Mouse (Mus musculus): ENCODE measurements around the gene Mpdu1. TPM values are rescaled to one million over a fixed set of nuclear protein-coding genes. Genes with fewer than 3 reads are reported as not detected.
"Not testable (repeated sequence)": the region's sequence is repeated elsewhere in the genome, so short reads cannot be mapped to it uniquely, and the experiment has no call there.

Gene Mpdu1
- polyA plus RNA-seq, 1 experiment from 2014 or later: 84.1 TPM

- CTCF ChIA-PET: interaction anchor here (1.1 to 1.5 kb wide), 2 partner anchors 10 to 13 kb away, joined by 3 read pairs; no protein-coding TSS in a partner anchor
- in situ Hi-C loops (cut with MboI; ENCODE audit: low pct_unique_long_range_greater_than_20kb): no loop called here
These were observed 41.6 kb upstream of the Mpdu1 start for GRCm38 (mm10) chr11:69703814-69704612.

GRCm38 (mm10) chr11:69703381-69703780 lies 40.9 kb upstream of the Mpdu1 start:
- in situ Hi-C loops (cut with MboI; ENCODE audit: low pct_unique_long_range_greater_than_20kb): not testable (repeated sequence)

More at GRCm38 (mm10) chr11:69703814-69704612, 41.6 kb upstream of the Mpdu1 start:
- POLR2A ChIA-PET: no interaction called here
- no peak for ATAC-seq
- H3K27me3 ChIP-seq: no peaks in the 10 kb centered on the region
- no peak for TF ChIP-seq CTCF (IDR thresholded peaks at IDR 0.05)
- DNase-seq (ENCODE audit: low read depth, low spot score): no peak

GRCm38 (mm10) chr11:69702886-69703285 lies 40.4 kb upstream of the Mpdu1 start:
- DNase-seq (ENCODE audit: low read depth, low spot score); CTCF ChIA-PET; POLR2A ChIA-PET; ATAC-seq; H3K27me3 ChIP-seq; in situ Hi-C loops (cut with MboI; ENCODE audit: low pct_unique_long_range_greater_than_20kb): not testable (repeated sequence)

More at GRCm38 (mm10) chr11:69703381-69703780, 40.9 kb upstream of the Mpdu1 start:
- POLR2A ChIA-PET; DNase-seq (ENCODE audit: low read depth, low spot score); ATAC-seq; H3K27me3 ChIP-seq: not testable (repeated sequence)
- CTCF ChIA-PET: interaction anchor here (1.1 kb wide), 1 partner anchor 14 kb away, joined by 3 read pairs; no protein-coding TSS in a partner anchor

- no peaks in the 10 kb centered on the region for H3K27me3 ChIP-seq
- in situ Hi-C loops (cut with MboI; ENCODE audit: low pct_unique_long_range_greater_than_20kb): no loop called here
- POLR2A ChIA-PET: interaction anchor here (0.7 kb wide), 1 partner anchor 24 kb away, joined by 3 read pairs; no protein-coding TSS in a partner anchor
- CTCF ChIA-PET: no interaction called here
- TF ChIP-seq CTCF (IDR thresholded peaks at IDR 0.05): no peak
- ATAC-seq: no peak
- no peak for DNase-seq (ENCODE audit: low read depth, low spot score)
These were observed 37.2 kb upstream of the Mpdu1 start for GRCm38 (mm10) chr11:69699595-69699994.

- ChIA-PET POLR2A (interaction anchor here (0.5 kb wide), 1 partner anchor 10 kb away, joined by 5 read pairs; no protein-coding TSS in a partner anchor), CTCF (no interaction called here)
- ATAC-seq (no peak), DNase-seq (ENCODE audit: low read depth, low spot score) (no peak)
- in situ Hi-C loops (cut with MboI; ENCODE audit: low pct_unique_long_range_greater_than_20kb): no loop called here
- TF ChIP-seq CTCF (IDR thresholded peaks at IDR 0.05): no peak
- no peaks in the 10 kb centered on the region for H3K27me3 ChIP-seq
These were observed 36.1 kb upstream of the Mpdu1 start for GRCm38 (mm10) chr11:69698574-69698973.

GRCm38 (mm10) chr11:69697396-69697795 lies 35.0 kb upstream of the Mpdu1 start:
- in situ Hi-C loops (cut with MboI; ENCODE audit: low pct_unique_long_range_greater_than_20kb): no loop called here
- TF ChIP-seq CTCF (IDR thresholded peaks at IDR 0.05): no peak
- ChIA-PET CTCF (no interaction called here), POLR2A (no interaction called here)
- DNase-seq (ENCODE audit: low read depth, low spot score) (no peak), ATAC-seq (no peak)
- H3K27me3 ChIP-seq: no peaks in the 10 kb centered on the region

GRCm38 (mm10) chr11:69695361-69696181 lies 33.1 kb upstream of the Mpdu1 start, which contains the start of the genes Tnfsf12 and Tnfsfm13:
Gene Tnfsf12, minus strand, starts transcription at chr11:69695849.
Gene Tnfsfm13, minus strand, starts transcription at chr11:69696098.
- ATAC-seq (peak; percentile 46), DNase-seq (ENCODE audit: low read depth, low spot score) (no peak)
- TF ChIP-seq CTCF (IDR thresholded peaks at IDR 0.05): no peak
- in situ Hi-C loops (cut with MboI; ENCODE audit: low pct_unique_long_range_greater_than_20kb): no loop called here
- POLR2A ChIA-PET: interaction anchor here (1.2 kb wide), 1 partner anchor 62 kb away, joined by 3 read pairs; no protein-coding TSS in a partner anchor
- H3K27me3 ChIP-seq: no peaks in the 10 kb centered on the region
- CTCF ChIA-PET: no interaction called here

GRCm38 (mm10) chr11:69695046-69695360 lies 32.6 kb upstream of the Mpdu1 start:
- no peaks in the 10 kb centered on the region for H3K27me3 ChIP-seq
- DNase-seq (ENCODE audit: low read depth, low spot score) (no peak), ATAC-seq (no peak)
- POLR2A ChIA-PET: interaction anchor here (1.2 kb wide), 1 partner anchor 62 kb away, joined by 3 read pairs; no protein-coding TSS in a partner anchor
- no peak for TF ChIP-seq CTCF (IDR thresholded peaks at IDR 0.05)
- in situ Hi-C loops (cut with MboI; ENCODE audit: low pct_unique_long_range_greater_than_20kb): no loop called here
- CTCF ChIA-PET: no interaction called here

GRCm38 (mm10) chr11:69693421-69693965 lies 31.1 kb upstream of the Mpdu1 start:
- in situ Hi-C loops (cut with MboI; ENCODE audit: low pct_unique_long_range_greater_than_20kb): no loop called here

GRCm38 (mm10) chr11:69692863-69693262 lies 30.4 kb upstream of the Mpdu1 start:
- no peak for ATAC-seq
- DNase-seq (ENCODE audit: low read depth, low spot score): no peak
- CTCF ChIA-PET: interaction anchor here (1.1 to 1.5 kb wide), 3 partner anchors 8 to 21 kb away, joined by 3 to 4 read pairs (median 3); partner anchors contain the start of gene Tnfsf13
- H3K27me3 ChIP-seq: no peaks in the 10 kb centered on the region
- no peak for TF ChIP-seq CTCF (IDR thresholded peaks at IDR 0.05)
- POLR2A ChIA-PET: interaction anchor here (0.5 to 1.2 kb wide), 2 partner anchors 11 to 21 kb away, joined by 3 read pairs; partner anchors contain the start of gene Senp3
- in situ Hi-C loops (cut with MboI; ENCODE audit: low pct_unique_long_range_greater_than_20kb): no loop called here

More at GRCm38 (mm10) chr11:69693421-69693965, 31.1 kb upstream of the Mpdu1 start:
- H3K27me3 ChIP-seq: no peaks in the 10 kb centered on the region
- no peak for ATAC-seq
- no peak for DNase-seq (ENCODE audit: low read depth, low spot score)
- no peak for TF ChIP-seq CTCF (IDR thresholded peaks at IDR 0.05)
- POLR2A ChIA-PET: interaction anchor here (0.5 to 1.4 kb wide), 3 partner anchors 12 to 21 kb away, joined by 3 to 8 read pairs (median 3); partner anchors contain the start of gene Senp3
- CTCF ChIA-PET: interaction anchor here (1.1 to 1.5 kb wide), 3 partner anchors 8 to 20 kb away, joined by 3 to 4 read pairs (median 3); partner anchors contain the start of gene Tnfsf13

All from Patski (cell line).